Mouse (Mus musculus) neural tube, embryonic 12.5 days (tissue): ENCODE data around the gene Hsd3b7. TPM values are rescaled to one million over a fixed set of nuclear protein-coding genes. Genes with fewer than 3 reads are reported as not detected.

ENCODE experiments used
- ATAC-seq: fragments of 200-750 bp; cut with Nextera tagmentation; 2 replicates; pipeline ENCODE4 v1.8.0; 2017; ENCODE audit warnings: low read depth, mild to moderate bottlenecking, moderate TSS enrichment, moderate library complexity; ENCODE audit not compliant: low FRiP score
- H3K27ac ChIP-seq: fragments of 300-500 bp; sonication (generic); 2 replicates; pipeline ENCODE4 v1.5.1; 2016
- H3K27me3 ChIP-seq: fragments of 300-500 bp; sonication (generic); replicated peaks from 2 replicates; pipeline ENCODE4 v1.6.1; 2016; ENCODE audit warnings: mild to moderate bottlenecking
- H3K36me3 ChIP-seq: fragments of 300-500 bp; sonication (generic); 2 replicates; pipeline ENCODE4 v1.6.1; 2016; ENCODE audit warnings: mild to moderate bottlenecking
- H3K4me1 ChIP-seq: fragments of 300-500 bp; sonication (generic); 2 replicates; pipeline ENCODE4 v1.6.1; 2016
- H3K4me2 ChIP-seq: fragments of 300-500 bp; sonication (generic); replicated peaks from 2 replicates; pipeline ENCODE4 v1.6.1; 2016; ENCODE audit warnings: mild to moderate bottlenecking
- H3K4me3 ChIP-seq: fragments of 300-500 bp; sonication (generic); 2 replicates; pipeline ENCODE4 v1.5.1; 2016
- H3K9ac ChIP-seq: fragments of 300-500 bp; sonication (generic); 2 replicates; pipeline ENCODE4 v1.6.1; 2016; ENCODE audit warnings: mild to moderate bottlenecking
- H3K9me3 ChIP-seq: fragments of 300-500 bp; sonication (generic); 2 replicates; pipeline ENCODE4 v1.6.1; 2016; ENCODE audit warnings: mild to moderate bottlenecking
- WGBS: fragments of 180-500 bp; shearing (Covaris S2); methylation state at CpG from one replicate; pipeline ENCODE4 v1.1.7; 2016; 5-methylcytosine and 5-hydroxymethylcytosine counted together
- polyA plus RNA-seq: library from polyadenylated mRNA; unstranded; fragments of >200 nt; fragmentation: Nextera tagmentation; extraction: Ambion mirVana; gene quantifications from 2 replicates; pipeline ENCODE4 v1.2.1, GENCODE M21; 2016

Hsd3b7 gene
- polyA plus RNA-seq, 1 experiment from 2014 or later: 9.0 TPM

- Histone ChIP-seq H3K36me3 (peaks cover 36% of the 10 kb centered on the region), H3K4me1 (peaks cover 11% of the 10 kb centered on the region), H3K27me3 (no peaks in the 10 kb centered on the region), H3K4me2 (peak overlapping the region; percentile 88), H3K9ac (peak overlapping the region; percentile 92), H3K4me3 (peak overlapping the region; percentile 92), H3K9me3 (no peaks in the 10 kb centered on the region), H3K27ac (peak overlapping the region; percentile 78)
- peak; percentile 39 for ATAC-seq
- WGBS: 3% methylated on average over 66 of the region's 66 CpGs
These were observed 22.7 kb upstream of the Hsd3b7 start for GRCm38 (mm10) chr7:127777474-127778266.

GRCm38 (mm10) chr7:127778350-127778749 lies 22.1 kb upstream of the Hsd3b7 start:
- Histone ChIP-seq H3K27ac (no peak overlapping the region), H3K9me3 (no peaks in the 10 kb centered on the region), H3K4me1 (peaks cover 11% of the 10 kb centered on the region), H3K4me2 (peak overlapping the region; percentile 88), H3K36me3 (peaks cover 40% of the 10 kb centered on the region), H3K4me3 (peak overlapping the region; percentile 92), H3K27me3 (no peaks in the 10 kb centered on the region), H3K9ac (peak overlapping the region; percentile 92)
- no peak for ATAC-seq
- 87% methylated on average over 4 of the region's 4 CpGs for WGBS

GRCm38 (mm10) chr7:127785308-127785707 lies 15.1 kb upstream of the Hsd3b7 start, which contains the start of gene Gm49388:
Gm49388 (plus strand) TSS chr7:127785608.
- no peak within 1 kb of the TSS for H3K4me3 ChIP-seq
- H3K36me3 ChIP-seq: peaks cover 96% of the 10 kb centered on the region
- H3K9ac ChIP-seq: no peak within 1 kb of the TSS
- WGBS: 92% methylated on average over 7 of the region's 7 CpGs
- no peak within 1 kb of the TSS for H3K27ac ChIP-seq
- H3K9me3 ChIP-seq: no peaks in the 10 kb centered on the region
- ATAC-seq: no peak
- H3K4me1 ChIP-seq: no peaks in the 10 kb centered on the region
- H3K4me2 ChIP-seq: no peak within 1 kb of the TSS
- no peaks in the 10 kb centered on the region for H3K27me3 ChIP-seq

- Histone ChIP-seq H3K27me3 (no peaks in the 10 kb centered on the region), H3K4me1 (no peaks in the 10 kb centered on the region), H3K4me3 (no peak overlapping the region), H3K36me3 (peaks cover 79% of the 10 kb centered on the region), H3K4me2 (no peak overlapping the region), H3K9ac (no peak overlapping the region), H3K9me3 (no peaks in the 10 kb centered on the region), H3K27ac (no peak overlapping the region)
- 95% methylated on average over 23 of the region's 23 CpGs for WGBS
- ATAC-seq: no peak
These were observed 3.1 kb upstream of the Hsd3b7 start for GRCm38 (mm10) chr7:127797076-127797845.

GRCm38 (mm10) chr7:127798591-127798990 lies 1.8 kb upstream of the Hsd3b7 start:
- H3K9ac ChIP-seq: no peak overlapping the region
- H3K36me3 ChIP-seq: peaks cover 76% of the 10 kb centered on the region
- H3K27me3 ChIP-seq: no peaks in the 10 kb centered on the region
- no peak overlapping the region for H3K4me2 ChIP-seq
- H3K9me3 ChIP-seq: no peaks in the 10 kb centered on the region
- no peaks in the 10 kb centered on the region for H3K4me1 ChIP-seq
- ATAC-seq: no peak
- H3K4me3 ChIP-seq: no peak overlapping the region
- 95% methylated on average over 4 of the region's 4 CpGs for WGBS
- no peak overlapping the region for H3K27ac ChIP-seq

- Histone ChIP-seq H3K36me3 (peaks cover 73% of the 10 kb centered on the region), H3K27ac (no peak overlapping the region), H3K27me3 (no peaks in the 10 kb centered on the region), H3K4me1 (no peaks in the 10 kb centered on the region), H3K9me3 (no peaks in the 10 kb centered on the region), H3K9ac (no peak overlapping the region), H3K4me3 (no peak overlapping the region), H3K4me2 (no peak overlapping the region)
- 92% methylated on average over 13 of the region's 13 CpGs for WGBS
- ATAC-seq: no peak
These were observed 1.2 kb upstream of the Hsd3b7 start for GRCm38 (mm10) chr7:127799211-127799610.

- no peak overlapping the region for H3K27ac ChIP-seq
- no peak for ATAC-seq
- H3K4me2 ChIP-seq: no peak overlapping the region
- 96% methylated on average over 1 of the region's 1 CpGs for WGBS
- no peak overlapping the region for H3K9ac ChIP-seq
- H3K36me3 ChIP-seq: peaks cover 70% of the 10 kb centered on the region
- no peak overlapping the region for H3K4me3 ChIP-seq
- H3K9me3 ChIP-seq: no peaks in the 10 kb centered on the region
- no peaks in the 10 kb centered on the region for H3K4me1 ChIP-seq
- H3K27me3 ChIP-seq: no peaks in the 10 kb centered on the region
These were observed 666 bp upstream of the Hsd3b7 start for GRCm38 (mm10) chr7:127799738-127800137.

GRCm38 (mm10) chr7:127801010-127801621 lies 712 bp downstream of the Hsd3b7 start:
- Histone ChIP-seq H3K4me3 (no peak overlapping the region), H3K9me3 (no peaks in the 10 kb centered on the region), H3K36me3 (peaks cover 58% of the 10 kb centered on the region), H3K4me2 (0 out of 2 replicates have a peak overlapping the region, but pooled peaks have one; percentile 39), H3K27me3 (no peaks in the 10 kb centered on the region), H3K4me1 (no peaks in the 10 kb centered on the region), H3K27ac (no peak overlapping the region), H3K9ac (no peak overlapping the region)
- ATAC-seq: no peak
- 90% methylated on average over 8 of the region's 8 CpGs for WGBS

- Histone ChIP-seq H3K27me3 (no peaks in the 10 kb centered on the region), H3K9ac (0 out of 2 replicates have a peak overlapping the region, but pooled peaks have one; percentile 8), H3K4me3 (no peak overlapping the region), H3K27ac (no peak overlapping the region), H3K9me3 (no peaks in the 10 kb centered on the region), H3K4me1 (no peaks in the 10 kb centered on the region), H3K4me2 (no peak overlapping the region), H3K36me3 (peaks cover 52% of the 10 kb centered on the region)
- no peak for ATAC-seq
- 92% methylated on average over 17 of the region's 17 CpGs for WGBS
These were observed 1.9 kb downstream of the Hsd3b7 start for GRCm38 (mm10) chr7:127802313-127802712.

- no peaks in the 10 kb centered on the region for H3K4me1 ChIP-seq
- no peak overlapping the region for H3K4me2 ChIP-seq
- H3K27ac ChIP-seq: no peak overlapping the region
- H3K9ac ChIP-seq: no peak overlapping the region
- H3K36me3 ChIP-seq: peaks cover 33% of the 10 kb centered on the region
- H3K27me3 ChIP-seq: no peaks in the 10 kb centered on the region
- ATAC-seq: no peak
- no peak overlapping the region for H3K4me3 ChIP-seq
- 56% methylated on average over 5 of the region's 5 CpGs for WGBS
- no peaks in the 10 kb centered on the region for H3K9me3 ChIP-seq
These were observed 8.4 kb downstream of the Hsd3b7 start for GRCm38 (mm10) chr7:127808821-127809220.

- ATAC-seq: no peak
- no peak overlapping the region for H3K4me2 ChIP-seq
- no peak overlapping the region for H3K4me3 ChIP-seq
- WGBS: 82% methylated on average over 1 of the region's 1 CpGs
- no peak overlapping the region for H3K27ac ChIP-seq
- H3K4me1 ChIP-seq: no peaks in the 10 kb centered on the region
- no peak overlapping the region for H3K9ac ChIP-seq
- no peaks in the 10 kb centered on the region for H3K9me3 ChIP-seq
- peaks cover 36% of the 10 kb centered on the region for H3K36me3 ChIP-seq
- H3K27me3 ChIP-seq: no peaks in the 10 kb centered on the region
These were observed 9.4 kb downstream of the Hsd3b7 start for GRCm38 (mm10) chr7:127809846-127810245.

GRCm38 (mm10) chr7:127810650-127811049 lies 10.2 kb downstream of the Hsd3b7 start:
- Histone ChIP-seq H3K9me3 (no peaks in the 10 kb centered on the region), H3K27ac (no peak overlapping the region), H3K4me1 (0 out of 2 replicates have a peak, but pooled peaks cover under 1% of the 10 kb centered on the region), H3K36me3 (peaks cover 37% of the 10 kb centered on the region), H3K27me3 (no peaks in the 10 kb centered on the region), H3K4me2 (no peak overlapping the region), H3K9ac (no peak overlapping the region), H3K4me3 (no peak overlapping the region)
- no peak for ATAC-seq
- 76% methylated on average over 10 of the region's 10 CpGs for WGBS
